Mouse (Mus musculus): Measurements from ENCODE around the gene Rad9a. TPM values are rescaled to one million over a fixed set of nuclear protein-coding genes. Genes with fewer than 3 reads are reported as not detected.
A peak's percentile ranks its signal among the peaks of the same experiment; 100 is the strongest.

Rad9a gene
- polyA plus RNA-seq, 1 experiment from 2014 or later: 26.1 TPM

- Histone ChIP-seq H3K27me3 (replicated peaks; ENCODE audit: control insufficient read depth, insufficient read depth, low read length) (peaks cover 10% of the 10 kb centered on the region), H3K9me3 (ENCODE audit: control insufficient read depth, low read length) (no peaks in the 10 kb centered on the region), H3K9ac (replicated peaks; ENCODE audit: low read depth, low read length) (peak within 1 kb of the TSS; percentile 74), H3K4me3 (replicated peaks; ENCODE audit: low read length) (peak within 1 kb of the TSS; percentile 67), H3K36me3 (ENCODE audit: control insufficient read depth, insufficient read depth) (no peaks in the 10 kb centered on the region), H3K4me1 (replicated peaks; ENCODE audit: control insufficient read depth, insufficient read depth, low read length) (peaks cover 11% of the 10 kb centered on the region), H3K27ac (ENCODE audit: low read length) (peak within 1 kb of the TSS; percentile 57), H3K4me2 (ENCODE audit: low read length) (peak within 1 kb of the TSS; percentile 68)
- 12% methylated on average over 26 of the region's 26 CpGs for WGBS
- ATAC-seq: peak; percentile 95
Measured at GRCm38 (mm10) chr19:4231253-4232185, 30.1 kb upstream of the Rad9a start, which contains the start of gene Pold4. Pold4 (plus strand) TSS chr19:4231899.

- Histone ChIP-seq H3K9me3 (ENCODE audit: control insufficient read depth, low read length) (no peaks in the 10 kb centered on the region), H3K4me2 (ENCODE audit: low read length) (no peak overlapping the region), H3K9ac (replicated peaks; ENCODE audit: low read depth, low read length) (no peak overlapping the region), H3K27ac (ENCODE audit: low read length) (no peak overlapping the region), H3K4me1 (replicated peaks; ENCODE audit: control insufficient read depth, insufficient read depth, low read length) (peaks cover 11% of the 10 kb centered on the region), H3K27me3 (replicated peaks; ENCODE audit: control insufficient read depth, insufficient read depth, low read length) (peaks cover 10% of the 10 kb centered on the region), H3K4me3 (replicated peaks; ENCODE audit: low read length) (no peak overlapping the region), H3K36me3 (ENCODE audit: control insufficient read depth, insufficient read depth) (no peaks in the 10 kb centered on the region)
- ATAC-seq: no peak
- WGBS: 80% methylated on average over 8 of the region's 8 CpGs
Measured at GRCm38 (mm10) chr19:4230415-4230814, 29.0 kb upstream of the Rad9a start.

GRCm38 (mm10) chr19:4229451-4230076, 28.1 kb upstream of the Rad9a start:
- H3K27ac ChIP-seq (ENCODE audit: low read length): no peak overlapping the region
- no peak overlapping the region for H3K4me2 ChIP-seq (ENCODE audit: low read length)
- peaks cover 11% of the 10 kb centered on the region for H3K4me1 ChIP-seq (replicated peaks; ENCODE audit: control insufficient read depth, insufficient read depth, low read length)
- no peak overlapping the region for H3K4me3 ChIP-seq (replicated peaks; ENCODE audit: low read length)
- H3K9ac ChIP-seq (replicated peaks; ENCODE audit: low read depth, low read length): no peak overlapping the region
- no peaks in the 10 kb centered on the region for H3K36me3 ChIP-seq (ENCODE audit: control insufficient read depth, insufficient read depth)
- WGBS: 50% methylated on average over 9 of the region's 9 CpGs
- H3K9me3 ChIP-seq (ENCODE audit: control insufficient read depth, low read length): no peaks in the 10 kb centered on the region
- H3K27me3 ChIP-seq (replicated peaks; ENCODE audit: control insufficient read depth, insufficient read depth, low read length): peaks cover 10% of the 10 kb centered on the region
- no peak for ATAC-seq

GRCm38 (mm10) chr19:4228891-4229290, 27.4 kb upstream of the Rad9a start:
- WGBS: 73% methylated on average over 4 of the region's 4 CpGs
- H3K4me3 ChIP-seq (replicated peaks; ENCODE audit: low read length): no peak overlapping the region
- peaks cover 11% of the 10 kb centered on the region for H3K4me1 ChIP-seq (replicated peaks; ENCODE audit: control insufficient read depth, insufficient read depth, low read length)
- no peak for ATAC-seq
- no peaks in the 10 kb centered on the region for H3K9me3 ChIP-seq (ENCODE audit: control insufficient read depth, low read length)
- H3K36me3 ChIP-seq (ENCODE audit: control insufficient read depth, insufficient read depth): no peaks in the 10 kb centered on the region
- H3K4me2 ChIP-seq (ENCODE audit: low read length): no peak overlapping the region
- no peak overlapping the region for H3K9ac ChIP-seq (replicated peaks; ENCODE audit: low read depth, low read length)
- no peak overlapping the region for H3K27ac ChIP-seq (ENCODE audit: low read length)
- H3K27me3 ChIP-seq (replicated peaks; ENCODE audit: control insufficient read depth, insufficient read depth, low read length): peaks cover 10% of the 10 kb centered on the region

GRCm38 (mm10) chr19:4227894-4228678, 26.6 kb upstream of the Rad9a start:
- Histone ChIP-seq H3K36me3 (ENCODE audit: control insufficient read depth, insufficient read depth) (no peaks in the 10 kb centered on the region), H3K4me3 (replicated peaks; ENCODE audit: low read length) (no peak overlapping the region), H3K9ac (replicated peaks; ENCODE audit: low read depth, low read length) (no peak overlapping the region; the same call in 1 of the 2 replicates), H3K4me1 (replicated peaks; ENCODE audit: control insufficient read depth, insufficient read depth, low read length) (peaks cover 11% of the 10 kb centered on the region), H3K9me3 (ENCODE audit: control insufficient read depth, low read length) (no peaks in the 10 kb centered on the region), H3K27me3 (replicated peaks; ENCODE audit: control insufficient read depth, insufficient read depth, low read length) (peaks cover 10% of the 10 kb centered on the region), H3K27ac (ENCODE audit: low read length) (no peak overlapping the region), H3K4me2 (ENCODE audit: low read length) (no peak overlapping the region)
- WGBS: 18% methylated on average over 8 of the region's 8 CpGs
- ATAC-seq: no peak

GRCm38 (mm10) chr19:4227446-4227845, 26.0 kb upstream of the Rad9a start:
- peaks cover 9% of the 10 kb centered on the region for H3K4me1 ChIP-seq (replicated peaks; ENCODE audit: control insufficient read depth, insufficient read depth, low read length)
- no peak for ATAC-seq
- H3K36me3 ChIP-seq (ENCODE audit: control insufficient read depth, insufficient read depth): no peaks in the 10 kb centered on the region
- no peaks in the 10 kb centered on the region for H3K9me3 ChIP-seq (ENCODE audit: control insufficient read depth, low read length)
- H3K4me2 ChIP-seq (ENCODE audit: low read length): no peak overlapping the region
- 66% methylated on average over 5 of the region's 5 CpGs for WGBS
- H3K27ac ChIP-seq (ENCODE audit: low read length): no peak overlapping the region
- H3K27me3 ChIP-seq (replicated peaks; ENCODE audit: control insufficient read depth, insufficient read depth, low read length): peaks cover 10% of the 10 kb centered on the region
- no peak overlapping the region for H3K4me3 ChIP-seq (replicated peaks; ENCODE audit: low read length)
- H3K9ac ChIP-seq (replicated peaks; ENCODE audit: low read depth, low read length): no peak overlapping the region

- H3K9ac ChIP-seq (replicated peaks; ENCODE audit: low read depth, low read length): no peak overlapping the region
- peaks cover 5% of the 10 kb centered on the region for H3K4me1 ChIP-seq (replicated peaks; ENCODE audit: control insufficient read depth, insufficient read depth, low read length)
- no peaks in the 10 kb centered on the region for H3K9me3 ChIP-seq (ENCODE audit: control insufficient read depth, low read length)
- no peaks in the 10 kb centered on the region for H3K36me3 ChIP-seq (ENCODE audit: control insufficient read depth, insufficient read depth)
- no peak for ATAC-seq
- H3K27me3 ChIP-seq (replicated peaks; ENCODE audit: control insufficient read depth, insufficient read depth, low read length): peaks cover 10% of the 10 kb centered on the region
- WGBS: 90% methylated on average over 7 of the region's 7 CpGs
- H3K27ac ChIP-seq (ENCODE audit: low read length): no peak overlapping the region
- H3K4me3 ChIP-seq (replicated peaks; ENCODE audit: low read length): no peak overlapping the region
- H3K4me2 ChIP-seq (ENCODE audit: low read length): no peak overlapping the region
Measured at GRCm38 (mm10) chr19:4226779-4227178, 25.3 kb upstream of the Rad9a start.

GRCm38 (mm10) chr19:4222165-4222564, 20.7 kb upstream of the Rad9a start:
- Histone ChIP-seq H3K4me1 (replicated peaks; ENCODE audit: control insufficient read depth, insufficient read depth, low read length) (peaks cover 15% of the 10 kb centered on the region), H3K9me3 (ENCODE audit: control insufficient read depth, low read length) (no peaks in the 10 kb centered on the region), H3K4me2 (ENCODE audit: low read length) (no peak overlapping the region), H3K36me3 (ENCODE audit: control insufficient read depth, insufficient read depth) (no peaks in the 10 kb centered on the region), H3K27me3 (replicated peaks; ENCODE audit: control insufficient read depth, insufficient read depth, low read length) (0 out of 2 replicates have a peak, but pooled peaks cover 2% of the 10 kb centered on the region), H3K9ac (replicated peaks; ENCODE audit: low read depth, low read length) (no peak overlapping the region), H3K4me3 (replicated peaks; ENCODE audit: low read length) (no peak overlapping the region), H3K27ac (ENCODE audit: low read length) (no peak overlapping the region)
- ATAC-seq: no peak
- WGBS: 85% methylated on average over 11 of the region's 11 CpGs
